Comparison of ENCODE assay signal across 10 mouse cellular contexts in genomic region chr6:84590961-84591745, GRCm38 (mm10). TPM values are rescaled to one million over a fixed set of nuclear protein-coding genes. Genes with fewer than 3 reads are reported as not detected.
A peak's percentile ranks its signal among the peaks of the same experiment; 100 is the strongest.
DNase-seq lines count a peak whose midpoint lies in the region; ATAC-seq and TF ChIP-seq lines count a peak whose summit lies in the region.
"Had no signal": no experiment of that assay in that cellular context is flagged by ENCODE, and none has a peak within 500 bp of the region (broad histone marks: within the 10 kb centered on the region; RNA-seq: fewer than 3 reads in every experiment).

No protein-coding gene starts in this region.

- H3K4me1 ChIP-seq in forebrain, embryonic 10.5 days: peaks cover 69% of the 10 kb centered on the region
- H3K4me1 ChIP-seq in forebrain, embryonic 12.5 days: peaks cover 51% of the 10 kb centered on the region
- peaks cover 14% of the 10 kb centered on the region for H3K4me1 ChIP-seq in liver, postnatal 0 days (ENCODE audit: insufficient read depth)
- peaks cover 29% of the 10 kb centered on the region; the same call in 1 of the 2 replicates for H3K4me1 ChIP-seq in hindbrain, embryonic 14.5 days (replicated peaks; ENCODE audit: control insufficient read depth, insufficient read depth, low read length)

- H3K27ac ChIP-seq in forebrain, embryonic 10.5 days: no peak overlapping the region
- no peak overlapping the region for H3K27ac ChIP-seq in forebrain, embryonic 12.5 days
- no peak overlapping the region for H3K27ac ChIP-seq in liver, postnatal 0 days (ENCODE audit: low read depth)
- peak overlapping the region; percentile 41; the same call in 1 of the 2 replicates for H3K27ac ChIP-seq in hindbrain, embryonic 14.5 days
- H3K27ac ChIP-seq: liver, embryonic 13.5 days; neural tube, embryonic 13.5 days had no signal

- no peak for TF ChIP-seq CTCF in liver, postnatal 0 days (IDR thresholded peaks at IDR 0.05; ENCODE audit: low read depth)

- H3K4me3 ChIP-seq in forebrain, embryonic 10.5 days: no peak overlapping the region
- H3K4me3 ChIP-seq in forebrain, embryonic 12.5 days (replicated peaks): no peak overlapping the region
- no peak overlapping the region for H3K4me3 ChIP-seq in liver, postnatal 0 days (ENCODE audit: low read depth, low read length)
- peak overlapping the region; percentile 45 for H3K4me3 ChIP-seq in hindbrain, embryonic 14.5 days (replicated peaks; ENCODE audit: low read length)
- H3K4me3 ChIP-seq: liver, embryonic 13.5 days had no signal

- H3K9me3 ChIP-seq in forebrain, embryonic 10.5 days: no peaks in the 10 kb centered on the region
- H3K9me3 ChIP-seq in forebrain, embryonic 12.5 days: no peaks in the 10 kb centered on the region
- H3K9me3 ChIP-seq in liver, postnatal 0 days (ENCODE audit: low read length): no peaks in the 10 kb centered on the region
- H3K9me3 ChIP-seq in hindbrain, embryonic 14.5 days (ENCODE audit: control insufficient read depth, low read length): no peaks in the 10 kb centered on the region
- H3K9me3 ChIP-seq: liver, embryonic 13.5 days; neural tube, embryonic 13.5 days had no signal

- H3K36me3 ChIP-seq in forebrain, embryonic 10.5 days (replicated peaks): no peaks in the 10 kb centered on the region
- no peaks in the 10 kb centered on the region for H3K36me3 ChIP-seq in forebrain, embryonic 12.5 days (replicated peaks)
- H3K36me3 ChIP-seq in liver, postnatal 0 days (replicated peaks; ENCODE audit: insufficient read depth, low read length): no peaks in the 10 kb centered on the region
- no peaks in the 10 kb centered on the region for H3K36me3 ChIP-seq in hindbrain, embryonic 14.5 days (replicated peaks; ENCODE audit: control insufficient read depth, insufficient read depth)
- H3K36me3 ChIP-seq: liver, embryonic 13.5 days; neural tube, embryonic 13.5 days had no signal

- H3K4me2 ChIP-seq in forebrain, embryonic 12.5 days: no peak overlapping the region
- no peak overlapping the region for H3K4me2 ChIP-seq in liver, postnatal 0 days (ENCODE audit: low read depth, low read length)
- peak overlapping the region; percentile 85 for H3K4me2 ChIP-seq in hindbrain, embryonic 14.5 days (replicated peaks)
- H3K4me2 ChIP-seq: liver, embryonic 13.5 days had no signal

- DNase-seq in forebrain, embryonic 10.5 days (ENCODE audit: extremely low spot score, low spot score): peak; percentile 12
- DNase-seq in liver, postnatal 0 days: peak; percentile 12
- no peak for DNase-seq in liver
- DNase-seq in hindbrain, embryonic 14.5 days (ENCODE audit: low spot score): no peak
- DNase-seq in kidney, postnatal 25 days: peak; percentile 76 to 83
- DNase-seq in embryo, embryonic 10 days (ENCODE audit: low spot score): no peak
- no peak for DNase-seq in right cerebral cortex, adult 2 months (ENCODE audit: low spot score in 2 of 2)

- no peak for TF ChIP-seq EP300 in liver, postnatal 0 days (IDR thresholded peaks at IDR 0.05; ENCODE audit: low read depth)

- no peak for ATAC-seq in forebrain, embryonic 12.5 days (ENCODE audit: low FRiP score)
- no peak for ATAC-seq in liver, postnatal 0 days
- no peak for ATAC-seq in hindbrain, embryonic 14.5 days (ENCODE audit: low FRiP score)

- H3K27me3 ChIP-seq in forebrain, embryonic 10.5 days (ENCODE audit: poor library complexity, severe bottlenecking): peaks cover 95% of the 10 kb centered on the region
- H3K27me3 ChIP-seq in forebrain, embryonic 12.5 days: peaks cover 84% of the 10 kb centered on the region
- H3K27me3 ChIP-seq in liver, postnatal 0 days (ENCODE audit: insufficient read depth, low read length): peaks cover 46% of the 10 kb centered on the region
- peaks cover 39% of the 10 kb centered on the region for H3K27me3 ChIP-seq in hindbrain, embryonic 14.5 days (ENCODE audit: control insufficient read depth, insufficient read depth, low read length)

- 58% methylated on average over 6 of the region's 6 CpGs for WGBS in forebrain, embryonic 10.5 days
- 77% methylated on average over 6 of the region's 6 CpGs for WGBS in forebrain, embryonic 12.5 days
- 49% methylated on average over 6 of the region's 6 CpGs for WGBS in liver, postnatal 0 days (ENCODE audit: insufficient replicate concordance)
- 48% methylated on average over 6 of the region's 6 CpGs for WGBS in hindbrain, embryonic 14.5 days

- no peak overlapping the region for H3K9ac ChIP-seq in forebrain, embryonic 12.5 days
- no peak overlapping the region for H3K9ac ChIP-seq in liver, postnatal 0 days (replicated peaks)
- peak overlapping the region; percentile 46 for H3K9ac ChIP-seq in hindbrain, embryonic 14.5 days
- H3K9ac ChIP-seq: liver, embryonic 13.5 days; neural tube, embryonic 13.5 days had no signal

RNA-seq across cellular contexts. Expression of gene Cyp26b1, which starts 2.6 kb away (rescaled TPM):
- 0.90 and 1.2 TPM in 2 replicates for polyA plus RNA-seq in forebrain, embryonic 10.5 days (2016; fragmentation: Nextera tagmentation; extraction: Ambion mirVana)
- 1.4 and 1.9 TPM in 2 replicates for polyA plus RNA-seq in forebrain, embryonic 12.5 days (2016; fragmentation: Nextera tagmentation; extraction: Ambion mirVana)
- 0.13 and 0.14 TPM in 2 replicates for polyA plus RNA-seq in liver, postnatal 0 days (2015; fragmentation: Nextera tagmentation; extraction: Ambion mirVana)
- polyA plus RNA-seq in hindbrain, embryonic 14.5 days (2014; fragmentation: Nextera tagmentation; extraction: Ambion mirVana): 22.5 and 26.6 TPM in 2 replicates

Comparison
In these comparisons a context has a peak if more than half of its experiments do, and no peak if none do; other contexts are left out.
1. DNase-seq: peak in forebrain, embryonic 10.5 days (single experiment), liver, postnatal 0 days (single experiment) and kidney, postnatal 25 days (2 of 2); none in liver (single experiment), hindbrain, embryonic 14.5 days (single experiment), embryo, embryonic 10 days (single experiment) and right cerebral cortex, adult 2 months (0 of 2).